Mouse (Mus musculus): ENCODE results near the gene Zkscan17.

DNA sequence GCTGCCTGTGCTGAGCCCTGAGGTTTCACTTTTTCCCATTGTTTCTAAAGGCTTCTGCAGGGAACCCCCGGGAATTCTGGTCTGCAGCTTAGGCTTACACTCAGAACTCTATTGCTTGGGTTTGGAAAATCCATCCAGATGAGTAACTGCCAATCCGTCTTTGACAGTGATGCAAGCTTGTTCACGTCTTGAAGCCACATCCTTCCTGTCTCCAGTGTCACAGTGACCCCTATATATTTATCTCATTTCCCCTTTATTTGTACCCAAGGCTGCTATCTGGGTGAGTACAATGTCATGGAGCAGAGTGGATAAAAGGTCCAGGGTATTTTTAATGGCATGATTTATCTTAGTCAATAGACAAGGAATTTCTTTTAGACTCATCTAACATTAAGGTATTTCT, 14.8 kb upstream of the Zkscan17 start, which contains the start of gene Nlrp3:
- TF ChIP-seq CTCF (IDR thresholded peaks at IDR 0.05; ENCODE audit: insufficient read depth, low read depth, low read length): no peak
- TF ChIP-seq POLR2A (IDR thresholded peaks at IDR 0.05; ENCODE audit: insufficient read depth, low read depth, low read length): no peak
